ENCODE assay signal across 9 mouse cellular contexts in genomic region chr7:35169341-35169740, GRCm38 (mm10). TPM values are rescaled to one million over a fixed set of nuclear protein-coding genes. Genes with fewer than 3 reads are reported as not detected.
DNase-seq lines count a peak whose midpoint lies in the region; ATAC-seq and TF ChIP-seq lines count a peak whose summit lies in the region.
"Had no signal": no experiment of that assay in that cellular context is flagged by ENCODE, and none has a peak within 500 bp of the region (broad histone marks: within the 10 kb centered on the region; RNA-seq: fewer than 3 reads in every experiment).

No protein-coding gene starts in this region.

- H3K9ac ChIP-seq in embryonic facial prominence, embryonic 14.5 days (ENCODE audit: low read depth, low read length) = no peak overlapping the region
- H3K9ac ChIP-seq in heart, postnatal 0 days (replicated peaks; ENCODE audit: low read depth, low read length) = no peak overlapping the region
- H3K9ac ChIP-seq: heart, embryonic 15.5 days had no signal

- H3K9me3 ChIP-seq in embryonic facial prominence, embryonic 14.5 days (ENCODE audit: control insufficient read depth, low read length) = no peaks in the 10 kb centered on the region
- no peaks in the 10 kb centered on the region for H3K9me3 ChIP-seq in heart, postnatal 0 days (replicated peaks; ENCODE audit: control insufficient read depth, low read length)
- H3K9me3 ChIP-seq: heart, embryonic 15.5 days had no signal

- peak; percentile 71 to 75 for DNase-seq in adrenal gland, postnatal 4 days (ENCODE audit: low spot score in 2 of 2)
- DNase-seq in embryonic facial prominence, embryonic 14.5 days (ENCODE audit: low spot score) = peak; percentile 79
- DNase-seq in heart, postnatal 0 days (ENCODE audit: low spot score) = peak; percentile 75
- peak; percentile 91 for DNase-seq in layer of hippocampus, adult 11-12 months (ENCODE audit: low spot score)
- DNase-seq in lung, adult 18-20 months = peak; percentile 89 to 91
- DNase-seq in ovary, adult 18-20 months (ENCODE audit: low spot score) = peak; percentile 60
- peak; percentile 87 for DNase-seq in thymus, adult 2 months

- TF ChIP-seq POLR2A in thymus, adult 2 months (IDR thresholded peaks at IDR 0.05; ENCODE audit: control insufficient read depth, extremely low read depth, insufficient read depth, low read length, poor library complexity) = no peak

- H3K4me2 ChIP-seq in embryonic facial prominence, embryonic 14.5 days (ENCODE audit: low read depth, low read length) = no peak overlapping the region
- no peak overlapping the region for H3K4me2 ChIP-seq in heart, postnatal 0 days (ENCODE audit: low read depth, low read length)
- H3K4me2 ChIP-seq: heart, embryonic 15.5 days had no signal

- H3K4me1 ChIP-seq in embryonic facial prominence, embryonic 14.5 days (ENCODE audit: control insufficient read depth, insufficient read depth, low read length) = no peaks in the 10 kb centered on the region
- no peaks in the 10 kb centered on the region for H3K4me1 ChIP-seq in heart, postnatal 0 days (ENCODE audit: control insufficient read depth, insufficient read depth)
- no peaks in the 10 kb centered on the region for H3K4me1 ChIP-seq in thymus, adult 2 months (replicated peaks; ENCODE audit: control insufficient read depth, insufficient read depth, low read length)

- TF ChIP-seq EP300 in heart, postnatal 0 days (IDR thresholded peaks at IDR 0.05; ENCODE audit: low read depth) = no peak

- H3K4me3 ChIP-seq in embryonic facial prominence, embryonic 14.5 days (ENCODE audit: low read depth, low read length) = no peak overlapping the region
- no peak overlapping the region for H3K4me3 ChIP-seq in heart, postnatal 0 days (ENCODE audit: low read depth, low read length)
- H3K4me3 ChIP-seq in thymus, adult 2 months (ENCODE audit: control insufficient read depth, insufficient read depth, low read length) = no peak overlapping the region
- H3K4me3 ChIP-seq: heart, embryonic 15.5 days had no signal

- no peak overlapping the region for H3K27ac ChIP-seq in embryonic facial prominence, embryonic 14.5 days (replicated peaks; ENCODE audit: low read depth, low read length)
- H3K27ac ChIP-seq in heart, postnatal 0 days (ENCODE audit: low read depth) = no peak overlapping the region
- no peak overlapping the region for H3K27ac ChIP-seq in thymus, adult 2 months (ENCODE audit: control insufficient read depth, insufficient read depth, low read length)
- H3K27ac ChIP-seq: heart, embryonic 15.5 days had no signal

- H3K27me3 ChIP-seq in embryonic facial prominence, embryonic 14.5 days (replicated peaks; ENCODE audit: control insufficient read depth, insufficient read depth, low read length) = no peaks in the 10 kb centered on the region
- H3K27me3 ChIP-seq in heart, postnatal 0 days (ENCODE audit: control insufficient read depth, insufficient read depth, low read length) = peaks cover 35% of the 10 kb centered on the region; the same call in 1 of the 2 replicates
- no peaks in the 10 kb centered on the region; the same call in 1 of the 2 replicates for H3K27me3 ChIP-seq in thymus, adult 2 months (ENCODE audit: control insufficient read depth, insufficient read depth, low read length)

- 13% methylated on average over 6 of the region's 6 CpGs for WGBS in embryonic facial prominence, embryonic 14.5 days
- 13% methylated on average over 6 of the region's 6 CpGs for WGBS in heart, postnatal 0 days
- WGBS in thymus, adult 2 months = 16% methylated on average over 6 of the region's 6 CpGs

- H3K36me3 ChIP-seq in embryonic facial prominence, embryonic 14.5 days (ENCODE audit: control insufficient read depth, insufficient read depth, low read length) = no peaks in the 10 kb centered on the region
- no peaks in the 10 kb centered on the region for H3K36me3 ChIP-seq in heart, postnatal 0 days (replicated peaks; ENCODE audit: control insufficient read depth, insufficient read depth, low read length)
- no peaks in the 10 kb centered on the region for H3K36me3 ChIP-seq in thymus, adult 2 months (ENCODE audit: control insufficient read depth, insufficient read depth, low read length)
- H3K36me3 ChIP-seq: heart, embryonic 15.5 days had no signal

- TF ChIP-seq CTCF in heart, postnatal 0 days (IDR thresholded peaks at IDR 0.05; ENCODE audit: low read depth) = peak; percentile 96
- peak; percentile 82; the same call in 1 of the 2 replicates for TF ChIP-seq CTCF in thymus, adult 2 months (IDR thresholded peaks at IDR 0.05; ENCODE audit: borderline replicate concordance, control insufficient read depth, extremely low read depth, insufficient read depth, low read length, poor library complexity)

- peak; percentile 66 for ATAC-seq in CD4-positive, CD25-positive, alpha-beta regulatory T cell, adult 4 months
- peak; percentile 24; the same call in 1 of the 2 replicates for ATAC-seq in embryonic facial prominence, embryonic 14.5 days (ENCODE audit: low read depth)
- ATAC-seq in heart, postnatal 0 days (ENCODE audit: insufficient read depth, low read depth) = peak; percentile 37

RNA-seq across cellular contexts. Expression of gene Slc7a10, which starts 16.8 kb away (rescaled TPM):
- 1 to 10 TPM; 6.7 to 7.4 TPM for polyA plus RNA-seq in CD4-positive, CD25-positive, alpha-beta regulatory T cell, adult 4 months (2017; shearing (Covaris generic))
- total RNA-seq in adrenal gland, postnatal 4 days (2021) = 1 to 10 TPM; 3.6 to 4.2 TPM
- 5.1 and 5.6 TPM in 2 replicates for polyA plus RNA-seq in embryonic facial prominence, embryonic 14.5 days (2014; fragmentation: Nextera tagmentation; extraction: Ambion mirVana)
- 0.11 TPM in 1 of 2 replicates, not detected in the other for total RNA-seq in heart, postnatal 0 days (2014; rRNA removed; ENCODE audit: low replicate concordance)
- polyA plus RNA-seq in heart, postnatal 0 days (2015; fragmentation: Nextera tagmentation; extraction: Ambion mirVana) = 0.15 and 1.1 TPM in 2 replicates
- polyA plus RNA-seq in thymus, adult 2 months (2012; rRNA removed) = 7.9 and 11.1 TPM in 2 replicates

RNA-seq across cellular contexts. Expression of gene Lrp3, which starts 46.0 kb away (rescaled TPM):
- polyA plus RNA-seq in CD4-positive, CD25-positive, alpha-beta regulatory T cell, adult 4 months (2017; shearing (Covaris generic)) = 1 to 10 TPM in 1 of 2 experiments, under 1 TPM in 1; 0.51 to 1.8 TPM
- total RNA-seq in adrenal gland, postnatal 4 days (2021) = 10 to 100 TPM; 22.0 to 23.4 TPM
- polyA plus RNA-seq in embryonic facial prominence, embryonic 14.5 days (2014; fragmentation: Nextera tagmentation; extraction: Ambion mirVana) = 10.8 and 11.0 TPM in 2 replicates
- total RNA-seq in heart, postnatal 0 days (2014; rRNA removed; ENCODE audit: low replicate concordance) = 3.3 and 3.5 TPM in 2 replicates
- 1.3 and 1.4 TPM in 2 replicates for polyA plus RNA-seq in heart, postnatal 0 days (2015; fragmentation: Nextera tagmentation; extraction: Ambion mirVana)
- 2.4 TPM in 2 replicates for polyA plus RNA-seq in thymus, adult 2 months (2012; rRNA removed)

RNA-seq across cellular contexts. Expression of gene Cebpa, which starts 50.2 kb away (rescaled TPM):
- polyA plus RNA-seq in CD4-positive, CD25-positive, alpha-beta regulatory T cell, adult 4 months (2017; shearing (Covaris generic)) = 1 to 10 TPM in 1 of 2 experiments, under 1 TPM in 1; 0.47 to 1.1 TPM
- total RNA-seq in adrenal gland, postnatal 4 days (2021) = 10 to 100 TPM; 66.2 to 78.9 TPM
- 8.7 and 10.9 TPM in 2 replicates for polyA plus RNA-seq in embryonic facial prominence, embryonic 14.5 days (2014; fragmentation: Nextera tagmentation; extraction: Ambion mirVana)
- 3.5 and 6.3 TPM in 2 replicates for total RNA-seq in heart, postnatal 0 days (2014; rRNA removed; ENCODE audit: low replicate concordance)
- polyA plus RNA-seq in heart, postnatal 0 days (2015; fragmentation: Nextera tagmentation; extraction: Ambion mirVana) = 0.20 and 0.48 TPM in 2 replicates
- 56.3 and 84.1 TPM in 2 replicates for polyA plus RNA-seq in thymus, adult 2 months (2012; rRNA removed)
